Mouse (Mus musculus) neural tube, embryonic 10.5 days (tissue): ENCODE results near the gene Ppih.
"Not testable (repeated sequence)": the region's sequence is repeated elsewhere in the genome, so short reads cannot be mapped to it uniquely, and the experiment has no call there.

Source experiments
- DNase-seq: peaks from one replicate; pipeline ENCODE4 v3.0.0-alpha.2; 2017; ENCODE audit warnings: low spot score; ENCODE audit errors: extremely low spot score

Ppih gene

DNA sequence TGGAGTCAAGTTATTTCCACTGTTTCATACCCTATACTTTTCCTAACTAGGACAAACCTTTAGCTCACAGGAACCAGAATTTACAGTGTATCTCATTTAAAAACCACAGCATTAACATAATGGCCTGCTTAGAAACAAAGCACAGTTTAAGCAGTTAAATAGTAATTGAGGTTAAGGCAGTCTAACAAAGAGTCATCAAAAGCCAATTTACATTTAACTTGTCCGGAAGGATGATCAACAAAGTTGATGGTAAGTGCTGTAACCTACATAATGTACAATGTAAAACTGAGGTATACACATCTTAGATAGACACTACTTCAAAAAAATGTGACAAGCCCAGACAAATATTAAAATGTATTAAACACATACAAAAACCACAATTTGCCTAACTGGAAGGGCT is 28.4 kb downstream of the Ppih start:
- DNase-seq, result no peak

DNA sequence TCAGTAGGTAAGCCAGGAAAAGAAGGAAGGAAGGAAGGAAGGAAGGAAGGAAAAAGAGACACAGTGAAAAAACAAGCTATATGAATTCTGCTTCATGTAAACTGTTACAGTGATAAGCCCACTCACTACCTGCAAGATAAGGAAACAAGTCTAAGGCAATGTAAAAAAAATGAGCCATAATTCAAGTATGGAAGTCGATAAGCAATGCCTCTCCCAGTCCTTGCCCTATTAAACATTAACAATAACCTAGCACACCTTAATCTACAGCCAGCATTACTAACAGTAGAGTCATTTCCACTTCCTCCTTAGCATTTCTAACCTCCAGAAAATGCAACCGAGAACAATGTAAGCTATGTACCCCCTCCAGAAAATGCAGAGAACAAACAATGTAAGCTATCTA is 35.0 kb downstream of the Ppih start:
- no peak for DNase-seq

DNA sequence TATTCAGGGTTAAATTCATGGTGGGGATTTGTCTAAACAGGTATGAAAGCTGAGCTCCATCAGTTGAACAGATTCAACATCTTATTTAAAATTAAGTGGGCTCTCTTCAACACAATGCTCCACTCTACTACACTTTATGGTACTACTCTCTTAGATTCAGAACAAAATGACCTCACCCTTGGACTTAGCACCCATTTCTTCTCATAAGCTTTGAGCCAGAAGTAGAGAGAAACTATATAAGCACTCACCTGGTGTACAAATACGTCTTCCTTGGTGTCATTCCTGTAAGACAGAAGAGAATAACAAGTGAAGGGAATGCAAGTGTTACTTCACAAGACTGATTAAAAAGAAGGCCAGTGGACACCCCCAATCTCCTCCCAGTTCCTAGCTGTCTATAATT is 35.5 kb downstream of the Ppih start:
- DNase-seq, result no peak

DNA sequence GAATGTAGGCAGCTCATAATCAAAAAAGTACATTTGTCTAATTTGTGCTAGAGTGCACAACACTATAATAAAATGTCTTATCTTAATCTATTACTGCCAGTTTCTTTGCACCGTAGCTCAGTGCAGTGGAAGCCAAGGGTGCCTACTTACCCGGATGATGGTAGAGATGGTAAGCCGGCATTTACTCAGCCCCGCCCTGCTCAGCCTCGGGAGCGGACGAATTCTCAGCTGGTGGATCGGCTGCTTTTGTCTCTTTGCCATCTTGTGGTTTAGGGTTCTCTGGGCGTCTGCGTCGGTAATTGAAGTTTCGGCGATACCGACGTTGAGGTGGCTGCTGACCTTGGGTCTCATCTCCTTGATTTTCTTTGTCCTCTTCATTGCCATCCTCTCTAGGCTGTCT is 41.6 kb downstream of the Ppih start:
- DNase-seq, result not testable (repeated sequence)

DNA sequence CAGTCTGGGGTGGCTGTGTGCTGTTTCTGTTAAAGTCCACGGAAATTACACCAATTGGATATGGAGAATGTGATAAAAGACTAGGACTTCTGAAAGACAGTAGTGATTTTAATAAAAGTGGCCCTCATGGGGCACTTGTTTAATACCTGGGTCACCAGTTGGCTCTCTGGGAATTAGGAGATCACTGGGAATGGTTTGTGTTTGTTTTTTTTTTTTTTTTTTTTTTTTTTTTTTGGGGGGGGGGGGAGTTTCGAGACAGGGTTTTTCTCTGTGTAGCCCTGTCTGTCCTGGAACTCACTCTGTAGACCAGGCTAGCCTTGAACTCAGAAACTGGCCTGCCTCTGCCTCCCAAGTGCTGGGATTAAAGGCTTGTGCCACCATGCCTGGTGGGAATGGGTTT is 44.6 kb downstream of the Ppih start:
- DNase-seq, result no peak

DNA sequence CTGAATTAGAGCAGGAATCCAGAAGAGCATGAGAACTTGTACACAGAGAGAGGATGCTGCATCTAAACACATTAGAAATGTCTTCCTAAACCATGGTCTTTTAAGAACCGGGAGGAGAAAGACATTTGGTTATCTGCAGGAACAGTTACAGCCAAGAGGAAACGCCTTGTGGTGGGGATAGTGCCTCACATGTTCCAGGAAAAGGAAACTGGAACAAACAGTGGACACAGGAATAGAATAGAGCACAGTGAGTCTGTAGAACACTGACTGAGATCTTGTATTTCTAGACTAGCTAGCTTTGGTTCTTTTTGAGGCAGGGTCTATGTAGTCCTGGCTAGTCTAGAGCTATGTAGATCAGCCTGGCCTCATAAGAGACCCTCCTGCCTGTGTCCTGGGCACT is 45.1 kb downstream of the Ppih start:
- DNase-seq, result no peak

DNA sequence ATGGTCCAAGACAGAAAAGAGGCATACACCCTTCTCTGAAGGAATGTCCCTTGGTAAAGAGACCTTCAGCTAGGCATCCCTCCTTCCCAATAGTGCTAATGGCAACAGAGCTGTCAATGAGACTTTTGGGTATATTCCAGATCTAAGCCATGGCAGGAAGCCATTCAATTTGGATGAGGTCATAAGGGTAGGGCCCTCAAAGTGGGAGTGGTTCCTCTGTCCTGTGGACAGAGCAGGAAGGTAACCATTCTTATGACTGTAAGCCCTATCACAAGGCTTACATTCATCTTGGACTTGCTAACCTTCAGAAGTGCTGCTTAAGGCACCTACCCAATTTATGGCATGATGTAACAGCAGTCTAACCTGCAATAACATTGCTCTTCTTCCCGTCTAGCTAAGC is 45.7 kb downstream of the Ppih start:
- no peak for DNase-seq

DNA sequence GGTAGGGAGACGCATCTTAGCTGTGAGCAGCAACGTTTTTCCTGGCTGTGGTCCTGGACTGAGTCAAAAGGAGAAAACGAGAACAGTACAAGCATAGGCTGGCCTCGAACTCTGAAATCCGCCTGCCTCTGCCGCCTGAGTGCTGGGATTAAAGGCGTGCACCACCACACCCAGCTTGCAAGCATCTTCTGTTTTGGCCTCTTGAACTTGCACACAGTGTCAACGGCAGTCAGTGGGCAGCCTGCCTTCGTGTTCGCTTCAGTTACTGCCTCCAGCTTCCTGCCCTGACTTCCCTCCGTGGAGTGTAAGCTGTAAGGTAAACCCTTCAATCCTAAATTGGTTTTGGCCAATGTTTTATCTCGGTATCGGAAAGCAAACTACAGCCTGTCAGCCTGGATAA is 53.7 kb downstream of the Ppih start:
- no peak for DNase-seq

DNA sequence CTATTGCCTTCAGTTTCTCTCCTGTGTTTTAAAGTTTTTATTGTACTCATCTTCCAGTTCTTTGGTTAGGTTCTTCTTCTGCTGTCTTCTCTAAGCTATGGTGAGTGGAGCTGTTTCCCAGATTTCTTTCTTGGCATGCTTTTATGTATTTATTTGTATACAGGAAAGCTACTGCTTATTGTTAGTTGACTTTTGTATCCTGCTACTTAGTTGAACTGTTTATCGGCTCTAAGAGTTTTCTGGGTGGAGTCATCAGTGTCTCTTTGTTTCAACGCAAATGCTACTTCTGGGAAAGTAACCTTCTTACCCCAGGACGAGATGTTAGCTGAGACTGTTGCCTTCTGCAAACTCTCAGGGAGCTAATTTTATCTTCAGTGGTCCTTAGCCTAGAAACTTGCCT is 56.9 kb downstream of the Ppih start:
- no peak for DNase-seq

DNA sequence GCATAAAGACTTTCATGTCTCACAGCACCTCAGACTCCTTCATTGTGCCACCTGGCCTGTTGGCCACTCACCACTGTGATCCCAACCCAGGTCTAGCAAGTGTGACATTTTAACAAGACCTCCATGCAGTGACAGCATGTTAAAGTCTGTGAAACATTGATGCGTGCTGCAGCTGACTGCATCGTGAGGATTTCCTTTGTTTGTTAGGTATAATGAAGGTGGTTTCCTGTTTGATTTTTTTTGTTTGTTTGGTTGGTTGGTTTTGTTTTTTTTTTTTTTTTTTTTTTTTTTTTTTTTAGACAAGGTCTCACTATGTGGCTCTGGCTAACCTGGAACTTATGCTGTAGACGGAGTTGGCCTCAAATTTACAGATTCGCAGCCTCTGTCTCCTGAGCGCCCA is 57.9 kb downstream of the Ppih start:
- DNase-seq, result no peak

DNA sequence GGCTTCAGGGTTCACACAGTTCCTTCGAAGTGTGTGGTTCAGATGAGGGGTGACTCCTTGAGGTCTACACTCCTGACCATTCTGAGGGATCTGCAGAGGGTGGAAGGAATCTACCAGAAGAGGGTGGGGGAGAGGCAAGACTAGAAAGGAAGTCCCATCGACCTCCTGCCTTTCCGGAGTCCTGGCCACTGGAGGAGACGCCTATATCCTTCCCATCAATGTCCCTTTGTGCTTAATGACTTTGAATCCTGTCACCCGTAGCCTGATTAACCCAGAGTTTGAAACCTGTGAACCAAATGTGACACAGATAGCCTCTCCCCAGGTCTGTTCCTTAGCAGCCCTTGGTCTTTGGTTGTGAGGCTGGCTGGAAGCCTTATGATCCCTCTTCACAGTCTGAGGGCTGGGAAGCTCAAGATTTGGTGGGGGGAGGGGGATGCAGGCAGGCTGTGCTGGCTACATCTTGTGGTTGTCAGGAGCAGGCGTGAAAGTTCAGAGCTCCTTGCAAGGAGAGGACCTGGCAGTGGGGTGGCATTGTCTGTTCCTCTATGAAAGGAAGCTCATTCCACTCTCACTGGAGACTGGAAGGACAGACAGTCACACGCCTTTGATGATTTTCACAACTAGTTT is 59.1 kb downstream of the Ppih start:
- no peak for DNase-seq

DNA sequence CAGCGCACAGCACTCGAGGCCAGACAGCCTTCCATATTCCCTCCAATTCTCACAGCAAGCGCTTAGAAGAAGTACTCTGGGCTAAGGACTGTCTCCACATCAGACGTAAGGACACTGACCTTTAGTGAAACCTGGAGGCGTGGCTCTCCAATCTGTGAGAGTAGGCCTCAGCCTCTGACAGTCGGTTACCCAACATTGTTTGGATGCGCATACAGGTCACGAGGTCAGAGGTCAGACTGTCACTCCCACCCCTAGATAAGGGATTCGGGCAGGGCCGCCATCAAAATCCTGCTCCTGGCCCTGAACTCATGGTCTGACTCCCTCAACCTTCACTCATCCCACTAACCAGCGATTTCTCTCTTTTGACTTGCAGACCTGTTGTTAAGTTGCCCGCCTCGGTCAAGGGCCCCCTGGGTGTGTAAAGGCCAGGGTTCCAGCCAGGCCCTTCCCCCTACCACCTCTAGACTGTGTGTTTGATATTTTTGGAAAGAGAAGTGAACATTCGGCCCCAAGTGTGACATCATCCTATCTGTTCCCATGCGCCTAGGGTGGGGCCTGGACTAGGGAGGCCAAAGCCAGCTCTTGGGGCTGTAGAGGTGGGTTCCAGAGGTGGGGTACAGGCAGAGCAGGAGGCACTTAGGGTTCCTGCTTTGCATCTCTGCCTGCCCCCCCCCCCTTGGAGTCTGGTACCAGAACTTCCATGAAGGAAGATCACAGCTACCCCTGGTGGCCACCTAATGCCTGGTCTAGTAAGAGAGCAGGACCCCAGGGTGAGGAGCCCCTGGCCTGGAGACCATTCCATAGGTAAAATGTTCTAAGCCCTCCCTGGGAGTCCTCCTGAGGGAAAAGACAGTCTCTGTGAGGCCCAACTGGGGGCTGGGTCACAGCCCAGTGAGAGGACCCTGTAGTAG is 60.7 kb downstream of the Ppih start:
- DNase-seq, result no peak

DNA sequence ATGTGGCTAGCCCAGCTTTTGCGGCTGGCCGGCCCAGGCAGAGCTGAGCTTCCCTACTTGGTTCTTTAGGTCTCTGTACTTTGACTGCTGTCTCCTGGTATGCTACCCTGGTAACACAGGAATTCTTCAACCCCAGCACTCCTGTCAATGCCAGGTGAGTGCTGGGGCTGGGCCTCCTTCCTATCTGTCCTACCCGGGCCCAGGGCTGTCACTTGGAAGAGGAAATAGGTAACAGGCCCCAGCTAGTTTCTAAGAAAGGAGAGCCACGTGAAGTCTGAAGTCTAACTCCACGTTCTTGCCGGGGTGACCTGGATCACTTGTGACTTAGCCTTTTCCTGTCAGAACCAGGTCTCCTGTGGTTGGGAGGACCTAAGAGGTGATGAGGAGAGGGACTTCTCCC is 63.3 kb downstream of the Ppih start:
- no peak for DNase-seq

DNA sequence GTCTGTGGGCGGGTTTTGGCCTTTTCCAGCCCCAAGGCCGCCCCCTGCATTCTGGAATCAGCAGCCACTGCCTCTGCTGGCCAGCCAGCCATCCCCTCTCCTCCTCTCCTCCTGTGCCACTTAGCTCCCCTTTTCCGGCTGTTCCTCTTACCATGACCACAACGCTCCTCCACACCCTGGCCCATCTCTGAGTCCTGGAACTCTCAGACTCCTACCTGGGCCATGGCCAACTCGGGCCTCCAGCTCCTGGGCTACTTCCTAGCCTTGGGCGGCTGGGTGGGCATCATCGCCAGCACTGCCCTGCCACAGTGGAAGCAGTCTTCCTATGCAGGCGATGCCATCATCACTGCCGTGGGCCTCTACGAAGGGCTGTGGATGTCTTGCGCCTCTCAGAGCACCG is 65.0 kb downstream of the Ppih start, which contains the start of gene Cldn19:
Cldn19 (plus strand) TSS at position 64 of the 400 bp plus-strand sequence.
- DNase-seq, result no peak

DNA sequence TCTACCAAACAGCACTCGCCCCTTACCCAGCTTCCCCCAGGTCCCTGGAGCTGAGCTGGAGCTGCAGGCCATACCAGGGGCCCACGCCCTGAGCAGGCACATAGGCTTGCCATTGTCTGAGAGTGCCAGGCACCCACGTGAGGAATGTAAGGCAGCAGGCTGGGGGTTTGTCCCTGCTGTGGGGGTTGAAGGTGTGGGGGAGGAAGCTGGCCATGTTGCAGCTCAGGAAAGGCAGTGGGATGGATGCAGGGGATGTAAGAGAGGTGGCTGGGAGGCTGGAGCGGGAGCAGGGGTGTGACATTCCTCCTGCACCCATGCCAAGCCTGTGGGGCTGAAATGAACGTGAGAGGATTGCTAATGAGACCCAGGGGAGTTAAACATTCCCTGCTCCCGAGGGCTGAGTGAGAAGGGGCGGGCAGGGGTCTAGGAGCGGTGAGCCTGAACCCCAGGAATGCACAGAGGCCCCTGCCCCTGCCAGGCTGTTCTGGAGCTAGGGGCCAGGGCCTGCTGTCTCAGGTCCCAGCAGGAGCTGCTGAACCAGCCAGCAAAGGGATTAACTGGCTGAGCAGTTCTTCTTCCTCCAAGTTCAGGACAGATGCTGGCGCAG is 66.2 kb downstream of the Ppih start:
- DNase-seq, result no peak

DNA sequence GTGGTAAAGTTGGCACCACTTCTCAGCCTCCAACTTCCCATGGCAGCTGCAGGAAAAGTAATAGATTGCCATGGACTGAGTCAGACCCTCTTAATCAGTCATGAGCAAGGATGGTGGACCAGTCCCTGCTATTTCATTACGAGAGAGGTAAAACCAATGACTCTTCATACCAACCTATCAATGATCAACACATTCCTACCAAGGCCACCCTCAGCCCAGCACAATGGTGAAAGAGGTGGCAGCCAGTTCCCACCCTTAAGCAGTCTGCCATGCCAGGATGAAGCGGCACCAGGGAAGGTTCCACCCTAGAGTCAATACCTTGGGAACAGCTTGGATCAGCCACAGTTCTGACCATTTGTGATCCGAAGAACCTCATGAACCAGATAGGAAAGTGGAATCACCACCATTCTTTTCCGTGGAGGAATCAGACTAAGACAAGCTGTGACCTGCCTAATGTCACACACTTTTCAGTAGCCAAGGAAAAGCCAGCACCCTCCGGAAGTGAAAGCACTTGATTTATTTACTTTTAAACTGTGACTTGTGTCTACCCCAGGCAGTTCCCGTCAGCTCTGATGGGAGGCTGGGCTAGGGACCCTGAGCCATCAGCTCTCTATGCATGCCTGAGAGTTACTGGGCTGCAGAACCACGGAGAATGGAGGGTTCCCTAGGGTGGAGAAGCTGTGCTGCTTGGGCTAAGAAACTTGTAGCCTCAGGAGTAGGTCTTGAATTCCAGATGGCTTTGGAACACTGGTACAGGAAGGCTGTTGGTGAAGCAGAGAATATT is 68.1 kb downstream of the Ppih start:
- DNase-seq, result no peak
